Mouse (Mus musculus) mature B cell (primary cell): ENCODE data around the gene Lgalsl.

Experiments
- in situ Hi-C: fragments of 300-500 bp; cut with MboI; formaldehyde crosslinking; loops from 2 replicates; pipeline ENCODE4 v1.14.3; 2019

Gene Lgalsl

DNA sequence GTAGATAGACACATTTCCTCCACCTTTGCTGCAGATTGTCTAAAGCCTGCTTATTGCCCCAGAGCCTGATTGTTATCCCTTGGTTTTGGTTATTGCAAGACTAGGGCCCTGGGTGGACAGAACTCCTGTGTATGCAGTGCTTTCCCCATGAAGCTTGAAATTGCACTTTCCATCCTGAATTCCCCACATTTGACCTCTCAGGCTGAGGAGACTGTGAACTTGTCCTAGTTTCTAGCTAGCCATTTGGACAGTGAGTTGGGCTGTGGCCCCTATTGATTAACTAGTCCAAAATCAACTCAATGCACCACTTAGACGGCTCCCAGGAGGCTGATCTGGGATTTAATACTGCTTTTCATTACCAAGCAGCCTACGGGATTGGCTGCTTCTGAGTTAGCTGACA lies 6.9 kb downstream of the Lgalsl start:
- in situ Hi-C loops: no loop called here

- in situ Hi-C loops: no loop called here
Observed at GRCm38 (mm10) chr11:20823301-20823700, 7.6 kb downstream of the Lgalsl start.

- in situ Hi-C loops: no loop called here
Observed at GRCm38 (mm10) chr11:20821351-20821750, 9.5 kb downstream of the Lgalsl start.

DNA sequence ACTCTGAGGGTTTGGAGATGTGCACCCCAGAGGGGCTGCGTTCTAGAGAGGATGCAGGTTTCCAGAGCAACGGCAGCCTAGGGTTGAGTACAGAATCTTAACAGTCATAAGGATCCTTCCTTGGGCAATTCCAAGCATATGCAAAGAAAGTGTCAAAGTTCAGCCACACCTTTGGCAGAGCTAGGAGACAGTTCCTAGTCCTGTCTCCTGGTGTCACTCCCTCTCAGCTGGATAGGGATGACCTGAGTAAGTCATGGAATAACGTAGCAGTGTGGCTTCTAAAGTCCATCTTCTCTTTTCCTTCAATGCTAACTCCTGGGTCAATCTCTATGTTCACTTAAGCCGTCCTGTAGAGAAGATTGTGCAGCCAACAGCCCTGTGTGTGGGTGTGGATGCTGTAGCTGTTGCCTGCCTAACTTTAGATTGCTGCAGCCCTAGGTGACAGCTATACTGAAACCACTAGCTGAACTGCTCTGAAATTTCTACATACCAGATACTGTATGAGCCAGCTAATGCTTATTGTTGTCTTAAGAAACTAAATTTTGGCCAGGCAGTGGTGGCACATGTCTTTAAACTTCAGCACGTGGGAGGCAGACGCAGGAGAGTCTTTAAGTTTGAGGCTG lies 16.8 kb downstream of the Lgalsl start:
- in situ Hi-C loops: no loop called here

DNA sequence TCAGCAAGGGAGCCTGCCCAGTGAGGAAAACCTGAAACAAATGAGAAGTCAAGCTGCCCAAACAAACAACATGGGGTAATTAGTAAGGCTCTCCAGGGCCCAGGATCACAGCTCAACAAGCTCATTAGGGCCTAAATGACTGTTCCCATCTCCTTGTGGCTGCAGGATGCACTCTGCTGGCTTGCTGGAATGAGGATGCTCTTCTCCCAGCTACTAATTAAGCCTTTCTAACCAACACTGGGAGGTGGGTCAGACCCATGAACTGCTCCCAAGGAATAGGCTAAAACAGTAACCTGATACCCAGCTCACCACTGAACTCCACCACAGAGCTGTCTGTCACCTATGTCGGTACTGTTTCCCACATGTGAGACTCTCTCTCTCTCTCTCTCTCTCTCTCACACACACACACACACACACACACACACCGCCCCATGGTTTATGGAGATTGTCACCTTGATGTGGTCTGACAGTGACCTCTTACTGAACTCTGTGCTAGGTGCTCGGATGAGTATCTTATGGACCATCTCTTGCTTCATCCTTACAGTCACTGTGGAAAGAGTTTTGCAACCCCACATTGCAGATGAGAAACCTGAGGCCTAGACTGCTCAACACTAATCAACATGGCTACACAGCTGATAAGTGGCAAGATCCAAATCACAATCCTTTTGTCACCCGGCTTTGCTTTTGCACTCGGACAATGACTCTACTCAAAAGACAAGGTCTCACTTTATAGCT lies 18.5 kb downstream of the Lgalsl start:
- in situ Hi-C loops: no loop called here

DNA sequence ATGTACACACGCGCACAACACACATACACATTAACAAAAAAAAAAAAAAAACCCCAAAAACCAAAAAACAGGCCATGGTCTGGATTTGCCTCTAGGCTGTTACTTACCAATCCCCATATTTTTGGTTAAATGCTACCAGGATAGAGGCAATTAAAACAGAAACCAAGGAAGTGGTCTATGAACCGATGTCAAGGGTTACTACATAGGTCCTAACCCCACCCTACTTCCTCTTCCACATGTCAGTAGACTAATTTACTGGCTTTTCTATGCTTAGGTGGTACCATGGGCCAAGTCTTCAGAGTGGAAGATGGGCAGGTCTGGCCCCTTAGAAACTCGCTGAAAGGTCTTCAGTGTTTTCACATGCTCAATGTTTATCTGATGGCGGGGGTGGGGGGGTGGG lies 24.2 kb downstream of the Lgalsl start:
- in situ Hi-C loops: no loop called here

DNA sequence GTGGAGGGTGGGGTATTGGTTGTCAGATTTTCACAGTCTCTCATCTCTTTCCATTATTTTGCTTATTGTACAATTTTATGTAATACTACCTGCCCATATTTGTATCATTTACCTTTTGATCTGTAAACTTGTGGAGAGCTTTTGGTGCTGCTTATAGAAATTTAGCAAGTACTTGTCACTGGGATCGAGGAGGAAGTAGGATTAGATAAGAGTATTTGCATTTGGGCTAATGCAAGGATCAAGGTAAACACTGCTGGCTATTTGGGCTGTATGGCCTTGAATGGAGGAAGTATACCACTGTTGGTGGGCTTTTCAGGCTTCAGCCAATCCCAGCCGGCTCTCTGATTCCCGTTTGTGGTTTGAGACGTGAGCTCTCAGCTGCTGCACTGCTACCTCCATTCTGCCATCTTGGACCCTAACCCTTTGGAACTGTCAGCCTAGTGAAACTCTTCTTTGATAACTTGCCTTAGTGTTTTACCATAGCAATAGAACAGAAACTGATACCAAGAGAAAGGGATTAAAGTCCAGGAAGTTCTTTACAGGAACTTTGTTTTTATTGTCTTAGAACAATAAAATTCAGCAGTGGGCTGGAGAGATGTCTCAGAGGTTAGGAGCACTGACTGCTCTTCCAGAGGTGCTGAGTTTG lies 25.1 kb downstream of the Lgalsl start:
- in situ Hi-C loops: no loop called here

DNA sequence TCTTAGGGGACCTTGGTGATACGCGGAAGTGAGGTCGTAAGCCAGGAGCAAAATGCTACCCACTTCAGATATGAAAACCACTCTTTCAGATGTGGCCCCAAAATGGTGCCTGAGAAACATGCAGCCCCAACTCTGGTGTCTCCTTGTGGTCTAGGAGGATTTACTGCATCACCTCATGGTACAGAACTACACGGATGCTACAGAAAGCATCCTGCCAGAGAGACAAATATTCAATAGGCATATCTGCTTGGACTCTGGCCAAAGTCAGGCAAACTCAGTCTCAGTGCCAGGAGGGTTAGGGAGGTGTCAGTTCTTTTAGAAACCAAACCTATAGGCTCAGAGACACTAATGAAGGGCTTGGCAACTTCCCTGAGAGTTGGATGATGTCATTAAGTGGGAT lies 26.4 kb downstream of the Lgalsl start:
- in situ Hi-C loops: no loop called here

DNA sequence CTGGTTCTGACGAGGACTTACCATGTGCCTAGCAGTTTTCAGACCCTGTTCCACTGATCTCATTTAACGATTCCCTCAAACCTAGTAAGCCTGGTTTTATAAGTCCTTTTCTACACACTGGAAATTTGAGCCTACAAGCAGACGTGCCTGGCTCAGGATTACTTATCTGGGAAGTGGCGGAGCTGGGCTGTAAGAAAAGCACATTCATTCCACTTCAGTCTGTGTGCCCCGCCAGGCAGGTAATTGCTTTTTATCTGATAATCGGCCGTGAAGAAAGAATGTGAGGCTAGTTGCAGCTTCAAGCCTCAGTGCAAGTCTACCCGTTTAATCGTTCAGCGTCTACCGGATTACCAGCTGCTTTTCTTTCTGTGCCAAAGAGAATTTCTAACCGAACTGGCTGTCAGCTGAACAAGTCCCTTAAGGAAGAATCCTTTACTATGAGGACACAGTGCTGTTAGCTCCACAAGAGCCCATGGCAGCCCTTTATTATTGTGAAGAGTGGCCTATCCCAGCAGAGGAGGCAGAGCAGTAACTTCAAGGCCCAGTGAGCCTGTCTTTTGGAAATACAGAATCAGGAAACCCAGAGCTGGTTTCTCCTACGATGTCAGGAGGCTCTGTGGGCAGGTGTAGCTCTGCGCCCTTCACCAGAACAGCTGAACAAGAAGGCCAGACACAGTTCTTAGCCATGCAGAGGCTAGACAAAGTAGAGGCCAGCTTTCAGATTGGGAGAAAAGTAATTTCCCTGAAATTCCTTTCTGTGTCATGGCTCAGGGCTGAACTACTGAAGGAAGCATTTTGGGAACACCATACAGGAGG lies 30.4 kb downstream of the Lgalsl start:
- in situ Hi-C loops: no loop called here

- in situ Hi-C loops: loop anchor here (25.0 kb wide), 2 partner anchors 389 to 664 kb away; no protein-coding TSS in a partner anchor
Observed at GRCm38 (mm10) chr11:20797841-20798240, 33.0 kb downstream of the Lgalsl start.

- in situ Hi-C loops: loop anchor here (25.0 kb wide), 2 partner anchors 392 to 667 kb away; no protein-coding TSS in a partner anchor
Observed at GRCm38 (mm10) chr11:20795466-20795865, 35.4 kb downstream of the Lgalsl start.

- in situ Hi-C loops: loop anchor here (25.0 kb wide), 2 partner anchors 392 to 667 kb away; no protein-coding TSS in a partner anchor
Observed at GRCm38 (mm10) chr11:20794913-20795254, 36.0 kb downstream of the Lgalsl start.

DNA sequence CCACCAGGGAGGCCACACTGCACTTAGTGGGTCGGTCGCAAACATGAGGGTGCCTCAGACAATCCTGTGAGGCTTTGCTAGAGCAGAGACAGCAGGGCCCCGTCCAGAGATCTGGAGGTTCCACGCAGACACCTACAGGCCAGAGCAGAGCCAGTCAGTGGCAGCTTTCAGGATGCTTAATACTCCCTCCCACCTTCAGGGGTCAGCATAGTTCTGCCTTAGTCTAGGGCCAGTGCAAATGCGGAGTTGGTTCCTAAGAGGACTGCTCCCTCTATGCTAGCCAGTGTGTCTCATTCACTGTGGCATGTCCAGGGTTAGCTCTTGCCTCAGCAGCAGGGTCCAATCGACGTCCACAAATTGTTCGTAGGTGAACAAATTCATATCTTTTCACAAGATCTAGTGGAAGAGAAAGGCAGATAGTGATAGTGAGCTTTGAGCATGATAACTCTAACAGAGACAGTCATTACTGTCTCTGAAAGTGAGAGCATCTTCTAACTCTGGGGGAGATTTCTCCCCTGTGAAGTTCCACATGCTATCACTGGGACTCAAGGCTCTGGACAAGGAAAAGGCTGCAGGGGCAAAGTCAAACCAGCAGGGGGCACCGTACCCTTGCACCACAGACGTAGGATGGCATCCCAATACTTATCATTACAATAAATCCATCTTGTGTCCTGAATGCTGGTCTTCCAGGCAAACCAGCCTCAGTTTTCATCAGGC lies 36.5 kb downstream of the Lgalsl start:
- in situ Hi-C loops: loop anchor here (25.0 kb wide), 2 partner anchors 393 to 668 kb away; no protein-coding TSS in a partner anchor

GRCm38 (mm10) chr11:20793676-20794075 lies 37.2 kb downstream of the Lgalsl start:
- in situ Hi-C loops: loop anchor here (25.0 kb wide), 2 partner anchors 394 to 669 kb away; no protein-coding TSS in a partner anchor

- in situ Hi-C loops: loop anchor here (25.0 kb wide), 2 partner anchors 395 to 670 kb away; no protein-coding TSS in a partner anchor
Observed at GRCm38 (mm10) chr11:20792667-20793066, 38.2 kb downstream of the Lgalsl start.

- in situ Hi-C loops: loop anchor here (25.0 kb wide), 2 partner anchors 396 to 671 kb away; no protein-coding TSS in a partner anchor
Observed at GRCm38 (mm10) chr11:20791334-20791733, 39.5 kb downstream of the Lgalsl start.

- in situ Hi-C loops: loop anchor here (25.0 kb wide), 2 partner anchors 398 to 673 kb away; no protein-coding TSS in a partner anchor
Observed at GRCm38 (mm10) chr11:20789015-20789414, 41.8 kb downstream of the Lgalsl start.

DNA sequence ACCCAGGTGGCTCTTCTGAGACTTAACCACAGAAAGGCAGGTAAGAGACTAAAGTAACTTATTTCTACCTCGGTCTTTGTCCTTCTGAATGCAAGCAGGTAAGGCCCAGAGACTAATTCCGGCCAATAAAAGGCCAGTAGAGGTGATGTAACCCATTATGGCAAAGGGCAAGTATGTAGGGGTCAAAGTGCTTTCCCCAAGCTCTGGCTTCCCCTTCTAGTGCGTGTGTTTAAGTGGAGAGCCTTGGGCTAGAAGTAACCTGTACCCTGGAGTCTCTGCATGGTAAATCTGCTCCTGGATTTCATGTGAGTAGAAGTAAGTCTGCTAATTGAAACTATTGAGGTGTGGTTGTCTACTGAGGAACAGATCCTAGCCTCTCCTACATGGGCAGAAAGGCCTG lies 42.8 kb downstream of the Lgalsl start:
- in situ Hi-C loops: loop anchor here (25.0 kb wide), 2 partner anchors 399 to 674 kb away; no protein-coding TSS in a partner anchor

- in situ Hi-C loops: loop anchor here (25.0 kb wide), 2 partner anchors 401 to 676 kb away; no protein-coding TSS in a partner anchor
Observed at GRCm38 (mm10) chr11:20786191-20786590, 44.7 kb downstream of the Lgalsl start.

DNA sequence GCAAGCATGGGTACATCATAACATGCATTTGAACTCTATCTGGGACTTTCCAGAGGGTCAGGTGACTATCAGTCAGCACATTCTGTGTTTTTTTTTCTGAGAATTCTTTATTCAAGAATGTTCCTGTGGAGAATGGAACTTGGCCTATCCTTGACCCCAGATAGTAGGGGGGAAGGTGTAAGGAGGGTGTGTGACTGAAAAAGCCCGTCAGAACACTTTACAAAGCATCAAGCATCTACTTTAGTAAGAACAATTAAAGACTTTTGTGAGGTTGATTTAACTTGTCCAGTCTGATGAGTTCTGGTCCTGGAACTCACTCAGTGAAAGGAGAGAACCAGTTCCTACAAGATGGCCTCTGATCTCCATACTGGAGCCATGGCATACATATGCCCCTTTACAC lies 45.7 kb downstream of the Lgalsl start:
- in situ Hi-C loops: loop anchor here (25.0 kb wide), 2 partner anchors 402 to 677 kb away; no protein-coding TSS in a partner anchor

- in situ Hi-C loops: loop anchor here (25.0 kb wide), 2 partner anchors 403 to 678 kb away; no protein-coding TSS in a partner anchor
Observed at GRCm38 (mm10) chr11:20784776-20785175, 46.1 kb downstream of the Lgalsl start.
